Mouse (Mus musculus) forebrain, embryonic 13.5 days (tissue): ENCODE results near the gene Crim1. TPM values are rescaled to one million over a fixed set of nuclear protein-coding genes. Genes with fewer than 3 reads are reported as not detected.

Experiments used
- ATAC-seq: fragments of 200-750 bp; cut with Nextera tagmentation; 2 replicates; pipeline ENCODE4 v1.8.0; 2017
- H3K27ac ChIP-seq: fragments of 300-500 bp; sonication (generic); 2 replicates; pipeline ENCODE4 v1.5.1; 2015; ENCODE audit warnings: inconsistent platforms, mild to moderate bottlenecking, moderate library complexity
- H3K27me3 ChIP-seq: fragments of 300-500 bp; sonication (generic); 2 replicates; pipeline ENCODE4 v1.6.1; 2015; ENCODE audit warnings: mild to moderate bottlenecking, inconsistent platforms
- H3K36me3 ChIP-seq: fragments of 300-500 bp; sonication (generic); 2 replicates; pipeline ENCODE4 v1.6.1; 2015; ENCODE audit warnings: mild to moderate bottlenecking, inconsistent platforms; ENCODE audit not compliant: poor library complexity, severe bottlenecking
- H3K4me1 ChIP-seq: fragments of 300-500 bp; sonication (generic); 2 replicates; pipeline ENCODE4 v1.6.1; 2015; ENCODE audit warnings: inconsistent platforms
- H3K4me2 ChIP-seq: fragments of 300-500 bp; sonication (generic); 2 replicates; pipeline ENCODE4 v1.6.1; 2015; ENCODE audit warnings: inconsistent platforms, mild to moderate bottlenecking, moderate library complexity
- H3K4me3 ChIP-seq: fragments of 300-500 bp; sonication (generic); 2 replicates; pipeline ENCODE4 v1.5.1; 2015; ENCODE audit warnings: mild to moderate bottlenecking, inconsistent platforms
- H3K9ac ChIP-seq: fragments of 300-500 bp; sonication (generic); 2 replicates; pipeline ENCODE4 v1.6.1; 2015; ENCODE audit warnings: mild to moderate bottlenecking, inconsistent platforms
- H3K9me3 ChIP-seq: fragments of 300-500 bp; sonication (generic); replicated peaks from 2 replicates; pipeline ENCODE4 v1.6.1; 2016; ENCODE audit warnings: inconsistent platforms
- WGBS: fragments of 180-500 bp; shearing (Covaris S2); methylation state at CpG from one replicate; pipeline ENCODE4 v1.1.7; 2015; 5-methylcytosine and 5-hydroxymethylcytosine counted together
- polyA plus RNA-seq: library from polyadenylated mRNA; unstranded; fragments of >200 nt; fragmentation: Nextera tagmentation; extraction: Ambion mirVana; gene quantifications from 2 replicates; pipeline ENCODE4 v1.2.1, GENCODE M21; 2015

The Crim1 gene
- polyA plus RNA-seq, 1 experiment from 2014 or later = 3.6 TPM

DNA sequence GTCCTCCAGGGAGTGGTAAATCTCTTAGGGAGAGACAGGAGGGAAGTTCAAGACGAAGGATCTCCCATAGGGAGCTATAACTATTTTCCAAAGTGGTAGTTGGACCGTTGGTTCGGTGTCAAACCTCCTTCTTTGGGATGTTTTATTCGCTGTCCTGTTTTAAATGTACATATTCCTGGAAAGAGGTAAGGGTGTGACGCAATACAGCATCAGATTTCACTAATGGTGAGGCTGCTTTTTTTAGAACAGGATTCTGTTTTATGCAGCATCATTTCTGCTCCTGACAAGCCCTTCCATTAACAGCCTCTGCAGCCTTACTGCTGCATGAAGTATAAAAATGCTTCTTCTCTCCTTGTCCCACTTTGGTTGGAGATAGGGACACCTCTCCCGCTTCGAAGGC, 95.9 kb downstream of the Crim1 start:
- 91% methylated on average over 7 of the region's 7 CpGs for WGBS
- no peak overlapping the region for H3K4me2 ChIP-seq
- H3K9ac ChIP-seq = no peak overlapping the region

DNA sequence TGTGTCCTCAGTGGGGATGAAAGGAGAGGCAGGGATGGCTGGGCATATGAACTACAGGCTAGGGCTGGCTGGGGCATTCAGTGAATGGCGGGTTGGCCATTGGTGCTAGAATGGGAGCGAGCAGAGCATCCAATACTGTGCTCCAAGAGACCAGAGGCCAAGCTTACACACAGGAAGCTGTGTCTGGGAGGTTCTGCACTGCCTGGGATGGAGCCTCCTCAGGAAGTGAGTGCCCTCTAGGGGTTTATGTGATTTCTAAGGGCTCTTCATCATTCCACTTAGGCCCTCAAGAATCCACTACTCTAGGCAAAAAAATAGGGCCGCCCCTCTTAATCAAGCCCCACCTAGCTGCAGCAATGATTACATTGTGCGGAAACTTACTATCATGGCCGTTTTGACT, 98.1 kb downstream of the Crim1 start:
- Histone ChIP-seq H3K27me3 (no peaks in the 10 kb centered on the region), H3K4me2 (no peak overlapping the region), H3K9me3 (no peaks in the 10 kb centered on the region), H3K4me1 (no peaks in the 10 kb centered on the region), H3K9ac (no peak overlapping the region), H3K27ac (no peak overlapping the region), H3K36me3 (no peaks in the 10 kb centered on the region), H3K4me3 (no peak overlapping the region)
- 78% methylated on average over 5 of the region's 5 CpGs for WGBS
- peak; percentile 73 for ATAC-seq

More for the DNA sequence above, 95.9 kb downstream of the Crim1 start:
- no peak overlapping the region for H3K27ac ChIP-seq
- H3K27me3 ChIP-seq = no peaks in the 10 kb centered on the region
- H3K9me3 ChIP-seq = no peaks in the 10 kb centered on the region
- no peak overlapping the region for H3K4me3 ChIP-seq
- H3K36me3 ChIP-seq = no peaks in the 10 kb centered on the region
- no peak for ATAC-seq
- H3K4me1 ChIP-seq = no peaks in the 10 kb centered on the region

DNA sequence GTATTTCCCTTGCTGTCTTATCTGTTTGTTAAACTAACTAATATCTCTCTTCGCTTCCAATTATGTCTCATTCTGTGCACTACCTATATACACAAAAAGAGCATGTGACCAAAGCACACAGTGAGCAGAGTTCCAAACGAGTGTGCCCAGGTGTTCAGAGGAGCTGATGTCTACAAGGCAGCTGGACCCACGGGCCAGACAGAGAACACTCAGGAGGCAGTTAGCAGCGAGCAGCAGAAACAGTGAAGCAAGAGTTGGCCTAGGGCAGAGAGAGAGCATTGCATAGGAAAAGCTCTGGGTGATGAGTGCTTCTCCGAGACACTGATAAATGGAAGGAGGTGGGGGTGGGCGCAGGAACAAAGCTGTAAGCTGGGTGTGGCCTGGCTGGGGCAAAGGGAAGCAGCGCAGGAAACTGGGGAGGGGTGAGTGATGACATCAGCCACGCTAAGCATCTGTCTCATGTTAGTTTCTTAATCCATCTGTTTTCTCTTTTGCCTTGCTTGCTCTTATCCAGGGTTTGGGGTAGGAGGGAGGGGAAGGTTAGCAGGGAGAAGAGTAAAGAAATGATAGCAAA, 99.0 kb downstream of the Crim1 start:
- no peak overlapping the region for H3K4me2 ChIP-seq
- no peak overlapping the region for H3K27ac ChIP-seq
- WGBS = 71% methylated on average over 8 of the region's 8 CpGs
- H3K27me3 ChIP-seq = no peaks in the 10 kb centered on the region
- H3K9me3 ChIP-seq = no peaks in the 10 kb centered on the region
- no peaks in the 10 kb centered on the region for H3K36me3 ChIP-seq
- H3K4me3 ChIP-seq = no peak overlapping the region
- ATAC-seq = no peak
- 0 out of 2 replicates have a peak overlapping the region, but pooled peaks have one; percentile 8 for H3K9ac ChIP-seq
- H3K4me1 ChIP-seq = no peaks in the 10 kb centered on the region

DNA sequence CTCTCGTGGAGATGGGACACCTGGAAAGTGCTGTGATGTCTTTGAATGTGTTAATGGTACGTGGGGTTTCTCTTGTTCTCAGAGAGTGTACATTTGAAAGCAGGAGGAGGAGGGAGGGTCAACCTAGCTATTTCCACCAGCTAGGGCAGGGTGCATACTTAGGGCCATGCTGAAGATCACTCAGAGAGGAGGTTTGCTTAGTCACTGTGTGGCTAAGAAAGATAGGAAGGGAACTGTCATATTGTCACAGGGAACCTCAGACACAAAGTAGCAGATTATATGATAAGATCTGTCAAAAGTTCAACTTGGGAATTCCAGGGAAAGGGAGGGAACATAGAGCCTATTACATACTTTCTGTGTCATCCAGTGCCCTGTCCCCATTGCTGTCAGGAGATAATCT, 103.0 kb downstream of the Crim1 start:
- no peaks in the 10 kb centered on the region for H3K4me1 ChIP-seq
- no peak overlapping the region for H3K9ac ChIP-seq
- H3K4me3 ChIP-seq = no peak overlapping the region
- no peak for ATAC-seq
- WGBS = 82% methylated on average over 2 of the region's 2 CpGs
- no peak overlapping the region for H3K4me2 ChIP-seq
- H3K27ac ChIP-seq = no peak overlapping the region
- no peaks in the 10 kb centered on the region for H3K27me3 ChIP-seq
- H3K36me3 ChIP-seq = peaks cover 4% of the 10 kb centered on the region; the same call in 1 of the 2 replicates
- H3K9me3 ChIP-seq = no peaks in the 10 kb centered on the region

DNA sequence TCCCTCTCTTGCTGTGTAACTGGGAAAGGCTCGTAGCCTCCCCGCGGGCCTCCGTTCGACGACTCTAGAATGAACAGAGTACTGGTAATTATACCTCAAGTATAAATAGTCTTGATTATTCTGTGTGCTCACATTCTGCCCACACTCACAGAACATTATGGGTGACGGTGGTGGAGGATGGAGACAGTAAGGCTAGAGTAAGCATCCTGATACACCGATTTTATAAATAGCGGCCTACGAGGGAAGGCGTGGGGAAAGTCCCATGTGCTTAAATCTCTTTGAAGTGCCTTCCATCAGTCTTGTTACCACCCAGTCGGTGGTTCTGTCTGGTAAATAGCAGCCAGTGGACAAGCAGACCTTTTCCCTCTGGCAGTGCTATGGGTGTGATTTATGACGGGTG, 104.0 kb downstream of the Crim1 start:
- Histone ChIP-seq H3K9me3 (no peaks in the 10 kb centered on the region), H3K4me2 (no peak overlapping the region), H3K27me3 (no peaks in the 10 kb centered on the region), H3K27ac (no peak overlapping the region), H3K9ac (no peak overlapping the region), H3K36me3 (peaks cover 4% of the 10 kb centered on the region; the same call in 1 of the 2 replicates), H3K4me3 (no peak overlapping the region), H3K4me1 (no peaks in the 10 kb centered on the region)
- WGBS = 89% methylated on average over 13 of the region's 13 CpGs
- no peak for ATAC-seq

DNA sequence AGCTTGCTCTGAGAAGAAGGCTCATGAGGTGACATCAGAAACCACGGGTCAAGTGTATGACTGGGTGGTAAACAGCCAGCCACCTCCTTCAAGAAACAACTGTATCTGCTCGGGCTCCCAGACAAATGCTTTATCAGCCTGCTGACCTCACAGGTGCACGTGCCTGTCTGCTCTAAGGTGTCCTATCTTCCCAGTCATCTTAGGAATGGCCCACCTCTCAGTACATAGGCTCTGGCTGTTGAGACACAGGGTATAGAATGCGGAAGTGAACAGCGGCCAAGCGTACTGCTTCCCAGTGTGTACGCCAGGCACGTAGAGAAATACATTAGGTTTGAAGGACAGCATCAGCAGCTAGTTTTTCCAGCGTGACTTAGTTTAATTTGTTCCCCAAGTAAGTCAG, 106.4 kb downstream of the Crim1 start:
- Histone ChIP-seq H3K36me3 (peaks cover 4% of the 10 kb centered on the region; the same call in 1 of the 2 replicates), H3K27me3 (no peaks in the 10 kb centered on the region), H3K27ac (no peak overlapping the region), H3K4me1 (no peaks in the 10 kb centered on the region), H3K9me3 (no peaks in the 10 kb centered on the region), H3K4me2 (no peak overlapping the region), H3K9ac (no peak overlapping the region), H3K4me3 (no peak overlapping the region)
- ATAC-seq = no peak
- WGBS = 95% methylated on average over 9 of the region's 9 CpGs

DNA sequence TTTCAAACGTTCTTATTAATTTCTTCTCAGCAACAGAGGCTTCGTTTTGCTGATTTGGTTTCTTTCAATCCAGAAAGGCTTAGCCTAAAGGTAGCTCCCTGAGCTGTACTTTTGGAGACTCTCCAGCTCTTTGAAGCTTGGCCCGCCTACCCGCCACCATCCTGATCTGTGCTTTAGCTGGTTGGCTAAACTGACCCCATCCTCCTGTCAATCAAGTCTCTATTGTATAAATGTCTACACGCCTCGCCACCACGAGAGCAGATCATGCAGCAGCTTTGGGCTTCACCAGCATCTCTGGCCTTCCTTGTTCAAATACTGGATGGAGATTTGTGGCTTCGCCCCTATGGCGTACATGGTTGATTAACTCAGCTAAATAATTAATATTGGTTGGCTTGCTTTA, 108.2 kb downstream of the Crim1 start:
- Histone ChIP-seq H3K4me2 (no peak overlapping the region), H3K4me1 (no peaks in the 10 kb centered on the region), H3K36me3 (peaks cover 4% of the 10 kb centered on the region; the same call in 1 of the 2 replicates), H3K27me3 (no peaks in the 10 kb centered on the region), H3K9ac (no peak overlapping the region), H3K4me3 (no peak overlapping the region), H3K27ac (no peak overlapping the region), H3K9me3 (no peaks in the 10 kb centered on the region)
- 79% methylated on average over 9 of the region's 9 CpGs for WGBS
- no peak for ATAC-seq

DNA sequence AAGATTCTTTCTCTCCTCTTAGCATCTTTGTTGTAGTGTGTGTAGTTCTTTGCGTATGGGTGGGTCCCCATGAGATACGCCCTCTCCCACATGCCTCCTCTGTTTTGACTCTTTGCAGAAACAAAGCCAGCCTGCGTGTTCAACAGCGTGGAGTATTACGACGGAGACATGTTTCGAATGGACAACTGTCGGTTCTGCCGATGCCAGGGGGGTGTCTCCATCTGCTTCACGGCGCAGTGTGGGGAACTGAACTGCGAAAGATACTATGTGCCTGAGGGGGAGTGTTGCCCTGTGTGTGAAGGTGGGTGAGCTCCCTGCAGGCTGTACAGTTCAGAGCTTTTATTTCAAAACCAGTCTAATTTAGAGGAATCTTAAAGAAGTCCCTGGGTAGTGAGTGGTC, 113.0 kb downstream of the Crim1 start:
- H3K4me2 ChIP-seq = no peak overlapping the region
- no peaks in the 10 kb centered on the region for H3K36me3 ChIP-seq
- no peaks in the 10 kb centered on the region for H3K4me1 ChIP-seq
- no peaks in the 10 kb centered on the region for H3K9me3 ChIP-seq
- H3K27me3 ChIP-seq = no peaks in the 10 kb centered on the region
- no peak overlapping the region for H3K9ac ChIP-seq
- 78% methylated on average over 12 of the region's 12 CpGs for WGBS
- peak; percentile 70; the same call in 1 of the 2 replicates for ATAC-seq
- H3K27ac ChIP-seq = no peak overlapping the region
- H3K4me3 ChIP-seq = no peak overlapping the region

DNA sequence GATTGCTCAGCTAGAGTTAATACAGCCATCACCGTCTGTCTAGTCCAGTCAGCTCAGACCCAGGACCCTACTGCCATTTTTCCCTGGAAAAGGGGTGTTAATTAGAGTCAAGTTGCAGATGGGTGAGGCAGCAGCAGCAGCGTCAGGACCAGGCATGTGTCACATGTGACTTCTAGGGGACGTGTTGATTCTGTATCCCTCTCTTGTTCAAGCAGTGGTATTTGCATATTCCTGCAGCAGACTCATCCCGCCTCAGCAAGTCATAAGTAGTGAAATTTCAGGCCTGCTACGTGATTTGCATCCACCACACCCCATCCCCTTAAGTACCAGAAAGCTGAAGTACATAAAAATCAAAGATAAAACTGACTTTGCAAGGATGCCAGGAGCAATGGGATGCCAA, 113.6 kb downstream of the Crim1 start:
- H3K9ac ChIP-seq = no peak overlapping the region

DNA sequence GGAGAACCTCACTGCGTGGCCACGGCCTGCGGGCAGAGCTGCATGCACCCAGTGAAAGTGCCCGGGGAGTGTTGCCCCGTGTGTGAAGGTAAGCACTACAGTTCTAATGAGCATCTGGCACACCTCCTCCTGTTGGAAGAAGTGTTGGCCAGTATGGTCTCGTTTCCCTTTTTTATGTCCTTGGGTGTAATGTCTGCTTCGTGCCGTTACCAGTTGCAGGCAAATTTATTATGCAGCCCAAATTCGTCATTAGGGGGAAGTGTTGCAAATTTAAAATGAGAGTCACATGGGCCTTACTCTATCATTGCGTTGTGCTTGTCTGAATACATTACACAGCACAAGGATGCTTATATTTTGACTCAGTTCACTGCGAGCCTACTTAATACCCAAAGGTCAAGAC, 115.6 kb downstream of the Crim1 start:
- ATAC-seq = no peak
- no peaks in the 10 kb centered on the region for H3K4me1 ChIP-seq
- H3K36me3 ChIP-seq = no peaks in the 10 kb centered on the region
- no peak overlapping the region for H3K27ac ChIP-seq
- H3K27me3 ChIP-seq = no peaks in the 10 kb centered on the region
- no peak overlapping the region for H3K4me3 ChIP-seq
- H3K9me3 ChIP-seq = no peaks in the 10 kb centered on the region
- WGBS = 86% methylated on average over 11 of the region's 11 CpGs
- H3K9ac ChIP-seq = no peak overlapping the region
- no peak overlapping the region for H3K4me2 ChIP-seq

More for the DNA sequence above, 113.6 kb downstream of the Crim1 start:
- H3K27me3 ChIP-seq = no peaks in the 10 kb centered on the region
- H3K27ac ChIP-seq = no peak overlapping the region
- WGBS = 60% methylated on average over 5 of the region's 5 CpGs
- H3K36me3 ChIP-seq = no peaks in the 10 kb centered on the region
- no peak overlapping the region for H3K4me3 ChIP-seq
- no peaks in the 10 kb centered on the region for H3K9me3 ChIP-seq
- H3K4me1 ChIP-seq = no peaks in the 10 kb centered on the region
- peak; percentile 44; the same call in 1 of the 2 replicates for ATAC-seq
- H3K4me2 ChIP-seq = no peak overlapping the region

DNA sequence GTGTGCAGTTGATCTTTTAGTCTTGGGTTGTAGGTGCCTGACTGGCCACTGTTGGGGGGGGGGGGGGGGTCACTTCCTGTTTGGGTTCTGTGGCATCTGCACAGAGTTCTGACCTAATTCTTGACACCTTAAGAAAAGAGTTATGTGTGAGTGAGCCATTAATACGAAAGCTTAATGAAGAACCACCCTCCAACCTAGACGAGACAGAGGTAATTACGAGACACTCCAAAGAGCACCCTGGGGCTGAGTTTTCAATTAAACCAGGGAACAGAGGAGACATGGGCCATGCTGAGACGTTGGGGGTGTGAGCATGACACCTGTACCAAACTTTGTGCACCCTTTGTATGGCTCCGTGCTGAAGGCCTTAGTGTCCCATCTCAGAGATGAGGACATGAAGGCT, 117.3 kb downstream of the Crim1 start:
- H3K27me3 ChIP-seq = no peaks in the 10 kb centered on the region
- H3K27ac ChIP-seq = no peak overlapping the region
- WGBS = 60% methylated on average over 5 of the region's 5 CpGs
- H3K9ac ChIP-seq = no peak overlapping the region
- no peaks in the 10 kb centered on the region for H3K4me1 ChIP-seq
- H3K4me2 ChIP-seq = no peak overlapping the region
- H3K4me3 ChIP-seq = no peak overlapping the region
- H3K9me3 ChIP-seq = no peaks in the 10 kb centered on the region
- no peak for ATAC-seq
- H3K36me3 ChIP-seq = no peaks in the 10 kb centered on the region

DNA sequence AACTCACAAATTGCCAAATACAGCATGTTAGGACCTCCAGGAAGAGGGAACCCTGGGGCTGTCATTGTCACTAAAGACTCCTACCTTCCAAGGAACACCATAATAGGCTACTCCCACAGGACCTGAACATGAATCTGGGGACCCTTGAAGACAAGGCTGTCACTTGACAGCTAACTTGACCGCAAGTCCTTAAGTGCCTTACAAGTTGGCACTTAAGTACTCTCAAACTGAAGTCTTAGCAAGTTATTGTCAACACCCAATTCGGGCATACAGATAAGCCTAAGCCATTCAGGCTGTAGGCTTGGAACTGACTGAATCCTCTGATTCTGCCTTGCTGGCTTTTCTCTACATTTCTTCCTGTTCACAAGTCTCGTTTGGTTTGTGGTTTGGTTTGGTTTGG, 118.8 kb downstream of the Crim1 start:
- 0 out of 2 replicates have a peak, but pooled peaks cover 4% of the 10 kb centered on the region for H3K4me1 ChIP-seq
- no peaks in the 10 kb centered on the region for H3K36me3 ChIP-seq
- H3K9ac ChIP-seq = no peak overlapping the region
- ATAC-seq = no peak
- WGBS = 85% methylated on average over 3 of the region's 3 CpGs
- H3K27me3 ChIP-seq = no peaks in the 10 kb centered on the region
- H3K4me2 ChIP-seq = no peak overlapping the region
- H3K9me3 ChIP-seq = no peaks in the 10 kb centered on the region
- no peak overlapping the region for H3K4me3 ChIP-seq
- no peak overlapping the region for H3K27ac ChIP-seq

DNA sequence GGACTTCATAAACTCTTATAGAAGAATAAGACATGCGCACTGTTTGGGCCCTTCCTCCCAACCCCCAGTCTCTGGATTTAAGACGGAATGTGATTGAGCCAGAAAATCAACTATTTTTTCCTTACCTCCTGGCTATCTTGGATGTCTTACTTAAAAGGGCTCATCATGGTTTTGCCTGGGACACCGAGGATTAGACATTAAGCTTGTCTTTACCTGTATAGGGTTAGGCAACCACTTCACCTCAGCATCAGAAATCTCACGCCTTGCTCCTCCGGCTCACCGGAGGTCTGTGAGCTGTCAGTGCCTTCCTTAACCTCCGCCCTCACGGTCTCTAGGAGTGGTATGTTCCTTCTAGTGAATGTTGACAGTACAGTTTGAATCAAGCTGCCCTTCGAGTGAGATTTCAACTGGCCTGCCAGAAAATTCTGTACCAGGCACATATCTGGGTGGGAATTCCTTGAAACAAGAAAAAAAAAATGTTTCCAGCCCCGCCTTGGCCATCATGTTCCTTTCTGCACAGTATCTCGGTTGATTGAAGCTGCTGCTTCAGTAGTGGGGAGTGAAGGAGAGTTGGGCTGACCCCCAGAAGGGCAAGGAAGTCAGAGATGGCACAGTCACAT, 121.3 kb downstream of the Crim1 start:
- no peaks in the 10 kb centered on the region for H3K36me3 ChIP-seq
- no peaks in the 10 kb centered on the region for H3K9me3 ChIP-seq
- ATAC-seq = no peak
- no peak overlapping the region for H3K4me3 ChIP-seq
- H3K27me3 ChIP-seq = no peaks in the 10 kb centered on the region
- no peak overlapping the region for H3K4me2 ChIP-seq
- no peak overlapping the region for H3K9ac ChIP-seq
- WGBS = 92% methylated on average over 11 of the region's 11 CpGs
- H3K4me1 ChIP-seq = 0 out of 2 replicates have a peak, but pooled peaks cover 4% of the 10 kb centered on the region
- H3K27ac ChIP-seq = no peak overlapping the region
